Mouse (Mus musculus): ENCODE measurements around the gene Ereg. TPM values are rescaled to one million over a fixed set of nuclear protein-coding genes. Genes with fewer than 3 reads are reported as not detected.
A peak's percentile ranks its signal among the peaks of the same experiment; 100 is the strongest.

The Ereg gene
- polyA plus RNA-seq, 1 experiment from 2014 or later = not detected

DNA sequence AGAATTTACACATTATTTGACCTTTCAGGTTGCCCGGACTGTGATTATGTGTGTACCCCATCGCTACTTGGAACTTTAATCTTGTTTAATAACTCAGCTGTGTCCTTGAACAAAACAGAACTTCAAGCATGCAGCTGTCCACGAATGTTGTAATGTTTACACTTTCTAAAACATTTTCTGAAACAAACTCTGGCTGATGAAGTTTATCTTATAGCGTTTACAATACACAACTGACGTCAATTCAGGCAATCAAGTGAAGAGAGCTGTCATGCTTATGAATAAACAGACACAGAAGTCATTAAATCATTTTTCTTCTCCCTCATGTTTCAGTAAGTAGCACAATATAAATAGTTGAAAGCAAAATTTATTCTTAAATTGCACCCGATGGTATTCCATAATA lies 26.4 kb upstream of the Ereg start:
- no peak overlapping the region for H3K27ac ChIP-seq (ENCODE audit: low read depth, low read length)
- no peaks in the 10 kb centered on the region for H3K4me1 ChIP-seq (ENCODE audit: control insufficient read depth, insufficient read depth, low read length)
- 86% methylated on average over 6 of the region's 6 CpGs for WGBS
- H3K9ac ChIP-seq (ENCODE audit: low read length) = no peak overlapping the region
- no peak overlapping the region for H3K4me2 ChIP-seq (ENCODE audit: low read depth)
- no peaks in the 10 kb centered on the region for H3K36me3 ChIP-seq (ENCODE audit: control insufficient read depth, insufficient read depth, low read length)
- no peak overlapping the region for H3K4me3 ChIP-seq (ENCODE audit: low read depth, low read length)
- ATAC-seq (ENCODE audit: insufficient read depth, low FRiP score, low TSS enrichment) (no peak), DNase-seq (ENCODE audit: low spot score) (no peak)
- H3K27me3 ChIP-seq (ENCODE audit: control insufficient read depth, insufficient read depth, low read length) = no peaks in the 10 kb centered on the region
- no peaks in the 10 kb centered on the region for H3K9me3 ChIP-seq (ENCODE audit: control insufficient read depth, low read length)

DNA sequence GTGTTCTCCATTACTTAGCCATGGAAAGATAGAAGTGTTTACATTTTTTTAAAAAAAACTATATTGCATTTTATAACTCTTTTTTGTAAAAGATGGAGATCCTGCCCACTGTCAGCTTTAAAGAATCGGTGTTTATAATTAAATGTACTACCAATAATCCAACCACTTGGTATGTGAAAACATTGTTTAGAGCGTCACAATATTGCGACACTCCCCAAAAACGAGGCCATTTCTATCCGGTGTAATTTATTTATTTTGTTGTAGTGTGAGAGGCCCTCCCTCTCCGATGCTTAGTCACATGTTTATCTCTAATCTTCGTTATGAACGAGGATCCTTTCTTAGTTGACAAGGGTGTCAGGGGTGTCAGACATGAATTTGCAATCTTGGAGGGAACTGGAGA lies 26.0 kb upstream of the Ereg start:
- no peaks in the 10 kb centered on the region for H3K27me3 ChIP-seq (ENCODE audit: control insufficient read depth, insufficient read depth, low read length)
- H3K27ac ChIP-seq (ENCODE audit: low read depth, low read length) = no peak overlapping the region
- no peak for ATAC-seq (ENCODE audit: insufficient read depth, low FRiP score, low TSS enrichment)
- H3K4me3 ChIP-seq (ENCODE audit: low read depth, low read length) = no peak overlapping the region
- H3K9ac ChIP-seq (ENCODE audit: low read length) = no peak overlapping the region
- no peaks in the 10 kb centered on the region for H3K36me3 ChIP-seq (ENCODE audit: control insufficient read depth, insufficient read depth, low read length)
- DNase-seq (ENCODE audit: low spot score) = no peak
- 92% methylated on average over 8 of the region's 8 CpGs for WGBS
- H3K4me1 ChIP-seq (ENCODE audit: control insufficient read depth, insufficient read depth, low read length) = no peaks in the 10 kb centered on the region
- H3K9me3 ChIP-seq (ENCODE audit: control insufficient read depth, low read length) = no peaks in the 10 kb centered on the region
- H3K4me2 ChIP-seq (ENCODE audit: low read depth) = no peak overlapping the region

DNA sequence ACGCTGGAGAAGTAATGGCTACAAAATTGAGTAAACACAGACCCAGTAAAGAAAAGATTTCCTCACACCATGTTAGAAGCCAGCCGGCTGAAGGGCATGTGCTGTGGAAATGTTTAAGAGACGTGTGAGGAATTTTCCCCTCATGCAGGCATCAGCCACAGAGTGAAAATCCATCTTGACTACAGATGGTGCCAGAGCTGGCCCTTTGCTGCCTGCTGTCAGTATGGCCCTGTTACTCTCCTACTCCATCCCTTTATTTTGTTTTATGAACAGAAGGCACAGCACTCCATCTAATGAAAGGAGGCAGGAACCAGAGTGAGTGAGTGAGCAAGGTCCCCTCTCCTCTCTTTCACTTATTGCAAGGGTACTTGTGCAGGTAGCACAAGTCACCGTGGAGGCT lies 2.1 kb upstream of the Ereg start:
- no peaks in the 10 kb centered on the region for H3K9me3 ChIP-seq (ENCODE audit: control insufficient read depth, low read length)
- H3K36me3 ChIP-seq (ENCODE audit: control insufficient read depth, insufficient read depth, low read length) = no peaks in the 10 kb centered on the region
- 69% methylated on average over 4 of the region's 4 CpGs for WGBS
- H3K4me1 ChIP-seq (ENCODE audit: control insufficient read depth, insufficient read depth, low read length) = no peaks in the 10 kb centered on the region
- H3K9ac ChIP-seq (ENCODE audit: low read length) = no peak overlapping the region
- no peak for DNase-seq (ENCODE audit: low spot score)
- no peak overlapping the region for H3K27ac ChIP-seq (ENCODE audit: low read depth, low read length)
- no peak for ATAC-seq (ENCODE audit: insufficient read depth, low FRiP score, low TSS enrichment)
- H3K4me2 ChIP-seq (ENCODE audit: low read depth) = no peak overlapping the region
- peaks cover 2% of the 10 kb centered on the region; the same call in 1 of the 2 replicates for H3K27me3 ChIP-seq (ENCODE audit: control insufficient read depth, insufficient read depth, low read length)
- no peak overlapping the region for H3K4me3 ChIP-seq (ENCODE audit: low read depth, low read length)

DNA sequence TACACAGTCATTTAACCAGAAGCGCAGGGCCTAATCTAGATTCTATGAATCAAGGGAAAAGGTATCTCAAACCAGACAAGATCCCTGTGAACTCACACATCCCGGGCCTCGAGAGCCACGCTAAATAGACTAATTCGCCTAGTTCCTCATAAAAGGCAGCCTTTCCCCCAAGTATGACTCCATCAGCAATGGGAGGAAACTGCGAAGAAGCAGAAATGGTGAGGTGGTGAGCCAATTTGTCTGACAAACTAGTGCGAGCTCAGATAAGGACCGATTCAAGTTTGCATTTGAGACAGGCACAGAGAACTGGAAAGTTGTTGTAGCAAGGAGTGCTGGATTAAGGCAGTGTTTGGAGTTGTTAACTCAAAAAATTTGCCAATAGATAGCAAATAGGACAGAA lies 796 bp upstream of the Ereg start:
- no peaks in the 10 kb centered on the region for H3K9me3 ChIP-seq (ENCODE audit: control insufficient read depth, low read length)
- 83% methylated on average over 8 of the region's 8 CpGs for WGBS
- DNase-seq (ENCODE audit: low spot score) (no peak), ATAC-seq (ENCODE audit: insufficient read depth, low FRiP score, low TSS enrichment) (no peak)
- no peaks in the 10 kb centered on the region for H3K4me1 ChIP-seq (ENCODE audit: control insufficient read depth, insufficient read depth, low read length)
- no peak overlapping the region for H3K4me3 ChIP-seq (ENCODE audit: low read depth, low read length)
- H3K27ac ChIP-seq (ENCODE audit: low read depth, low read length) = no peak overlapping the region
- peaks cover 2% of the 10 kb centered on the region; the same call in 1 of the 2 replicates for H3K27me3 ChIP-seq (ENCODE audit: control insufficient read depth, insufficient read depth, low read length)
- H3K36me3 ChIP-seq (ENCODE audit: control insufficient read depth, insufficient read depth, low read length) = no peaks in the 10 kb centered on the region
- no peak overlapping the region for H3K4me2 ChIP-seq (ENCODE audit: low read depth)
- no peak overlapping the region for H3K9ac ChIP-seq (ENCODE audit: low read length)

DNA sequence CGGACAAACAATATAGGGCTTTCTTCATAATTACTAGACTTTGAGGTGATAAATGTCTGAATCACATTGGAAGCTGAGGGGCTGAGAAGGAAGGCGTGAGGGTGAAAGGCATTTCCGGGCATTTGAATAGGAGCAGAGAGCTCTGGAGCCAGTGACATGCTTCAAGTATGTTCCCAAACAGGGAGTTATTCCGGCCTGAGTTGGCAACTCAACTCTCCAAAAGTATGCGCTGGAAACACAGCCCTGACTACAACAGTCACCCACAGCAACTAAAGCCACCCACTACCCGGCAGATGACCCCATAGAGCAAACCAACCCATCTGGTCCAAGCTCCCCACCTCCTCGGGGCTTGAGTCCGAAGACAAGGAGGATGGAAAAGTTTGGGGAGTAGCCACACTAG lies 396 bp upstream of the Ereg start:
- H3K4me3 ChIP-seq (ENCODE audit: low read depth, low read length) = peak overlapping the region; percentile 23; the same call in 1 of the 2 replicates
- no peaks in the 10 kb centered on the region for H3K9me3 ChIP-seq (ENCODE audit: control insufficient read depth, low read length)
- H3K4me2 ChIP-seq (ENCODE audit: low read depth) = peak overlapping the region; percentile 47
- ATAC-seq (ENCODE audit: insufficient read depth, low FRiP score, low TSS enrichment) = no peak
- no peak overlapping the region for H3K9ac ChIP-seq (ENCODE audit: low read length)
- peaks cover 2% of the 10 kb centered on the region; the same call in 1 of the 2 replicates for H3K27me3 ChIP-seq (ENCODE audit: control insufficient read depth, insufficient read depth, low read length)
- WGBS = 48% methylated on average over 8 of the region's 8 CpGs
- no peaks in the 10 kb centered on the region for H3K36me3 ChIP-seq (ENCODE audit: control insufficient read depth, insufficient read depth, low read length)
- DNase-seq (ENCODE audit: low spot score) = no peak
- H3K27ac ChIP-seq (ENCODE audit: low read depth, low read length) = no peak overlapping the region
- H3K4me1 ChIP-seq (ENCODE audit: control insufficient read depth, insufficient read depth, low read length) = no peaks in the 10 kb centered on the region

DNA sequence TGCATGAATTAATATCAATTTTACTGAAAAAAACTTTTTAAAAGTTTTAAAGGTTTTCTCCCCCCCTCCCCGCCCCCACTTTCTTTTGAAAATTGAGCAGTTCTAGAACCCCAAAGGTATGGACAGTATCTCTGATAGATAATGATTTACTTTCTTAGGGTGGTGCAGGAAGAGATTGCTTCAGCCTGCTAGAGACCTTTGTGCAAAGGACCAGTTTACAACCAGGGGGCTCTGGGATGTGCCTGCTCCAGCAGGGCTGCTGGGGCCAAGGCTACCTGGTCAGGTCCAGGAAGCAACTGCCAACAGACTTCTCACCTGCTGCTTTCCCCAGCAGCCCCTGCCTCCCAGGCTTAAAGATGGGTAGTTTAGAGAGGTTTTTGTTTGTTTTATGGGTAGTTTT lies 599 bp downstream of the Ereg start:
- H3K9ac ChIP-seq (ENCODE audit: low read length) = no peak overlapping the region
- DNase-seq (ENCODE audit: low spot score) = no peak
- H3K27me3 ChIP-seq (ENCODE audit: control insufficient read depth, insufficient read depth, low read length) = peaks cover 2% of the 10 kb centered on the region; the same call in 1 of the 2 replicates
- WGBS = 50% methylated on average over 1 of the region's 1 CpGs
- peak overlapping the region; percentile 47; the same call in 1 of the 2 replicates for H3K4me2 ChIP-seq (ENCODE audit: low read depth)
- H3K4me3 ChIP-seq (ENCODE audit: low read depth, low read length) = no peak overlapping the region
- ATAC-seq (ENCODE audit: insufficient read depth, low FRiP score, low TSS enrichment) = no peak
- no peaks in the 10 kb centered on the region for H3K4me1 ChIP-seq (ENCODE audit: control insufficient read depth, insufficient read depth, low read length)
- no peaks in the 10 kb centered on the region for H3K9me3 ChIP-seq (ENCODE audit: control insufficient read depth, low read length)
- H3K27ac ChIP-seq (ENCODE audit: low read depth, low read length) = no peak overlapping the region
- no peaks in the 10 kb centered on the region for H3K36me3 ChIP-seq (ENCODE audit: control insufficient read depth, insufficient read depth, low read length)

DNA sequence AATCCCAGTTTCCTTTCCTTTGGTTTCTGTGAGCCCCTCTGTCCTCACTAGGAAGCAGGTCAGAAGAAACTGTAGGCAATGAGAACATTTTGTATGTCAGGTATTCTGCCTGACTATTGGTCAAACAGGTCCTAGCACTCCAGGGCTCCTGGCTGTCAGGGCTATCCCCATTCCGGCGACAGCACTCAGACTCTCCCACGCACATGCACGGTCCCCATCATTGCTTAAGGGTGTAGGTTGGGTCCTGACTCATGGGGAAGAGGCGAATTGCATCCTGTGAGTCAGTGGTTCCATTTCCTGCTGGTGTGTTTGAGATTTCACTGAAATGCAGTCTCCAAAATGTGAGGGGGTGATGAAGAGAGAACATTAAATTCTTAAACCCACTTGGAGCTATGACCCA lies 8.6 kb downstream of the Ereg start:
- H3K4me2 ChIP-seq (ENCODE audit: low read depth) = no peak overlapping the region
- DNase-seq (ENCODE audit: low spot score) = no peak
- no peak overlapping the region for H3K4me3 ChIP-seq (ENCODE audit: low read depth, low read length)
- H3K36me3 ChIP-seq (ENCODE audit: control insufficient read depth, insufficient read depth, low read length) = no peaks in the 10 kb centered on the region
- H3K27me3 ChIP-seq (ENCODE audit: control insufficient read depth, insufficient read depth, low read length) = no peaks in the 10 kb centered on the region
- 84% methylated on average over 5 of the region's 5 CpGs for WGBS
- no peak for ATAC-seq (ENCODE audit: insufficient read depth, low FRiP score, low TSS enrichment)
- no peak overlapping the region for H3K27ac ChIP-seq (ENCODE audit: low read depth, low read length)
- H3K4me1 ChIP-seq (ENCODE audit: control insufficient read depth, insufficient read depth, low read length) = no peaks in the 10 kb centered on the region
- H3K9me3 ChIP-seq (ENCODE audit: control insufficient read depth, low read length) = no peaks in the 10 kb centered on the region
- H3K9ac ChIP-seq (ENCODE audit: low read length) = no peak overlapping the region

DNA sequence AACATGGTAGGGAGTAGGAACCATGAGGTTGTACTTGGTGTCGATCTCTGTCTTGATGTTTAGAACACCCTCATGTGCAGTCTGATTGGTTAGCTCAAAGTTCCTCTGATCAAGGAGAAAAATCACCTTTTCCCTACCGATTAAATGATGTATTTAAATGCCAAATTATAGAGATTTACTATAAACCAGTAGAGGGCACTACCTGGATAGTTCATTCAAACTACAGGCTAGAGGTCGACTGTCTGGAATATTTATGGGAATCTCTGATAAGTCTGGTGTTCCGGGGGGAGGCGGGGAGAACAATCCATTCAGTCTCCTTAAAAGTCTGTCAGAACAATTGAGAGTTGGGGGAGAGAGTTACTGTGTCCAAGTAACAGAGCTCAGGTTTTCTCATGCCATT lies 10.9 kb downstream of the Ereg start:
- DNase-seq (ENCODE audit: low spot score) = no peak
- 79% methylated on average over 5 of the region's 5 CpGs for WGBS
- H3K4me1 ChIP-seq (ENCODE audit: control insufficient read depth, insufficient read depth, low read length) = no peaks in the 10 kb centered on the region
- H3K9ac ChIP-seq (ENCODE audit: low read length) = no peak overlapping the region
- H3K27me3 ChIP-seq (ENCODE audit: control insufficient read depth, insufficient read depth, low read length) = no peaks in the 10 kb centered on the region
- no peak overlapping the region for H3K27ac ChIP-seq (ENCODE audit: low read depth, low read length)
- H3K4me2 ChIP-seq (ENCODE audit: low read depth) = no peak overlapping the region
- H3K9me3 ChIP-seq (ENCODE audit: control insufficient read depth, low read length) = no peaks in the 10 kb centered on the region
- no peak overlapping the region for H3K4me3 ChIP-seq (ENCODE audit: low read depth, low read length)
- no peaks in the 10 kb centered on the region for H3K36me3 ChIP-seq (ENCODE audit: control insufficient read depth, insufficient read depth, low read length)
- ATAC-seq (ENCODE audit: insufficient read depth, low FRiP score, low TSS enrichment) = no peak

DNA sequence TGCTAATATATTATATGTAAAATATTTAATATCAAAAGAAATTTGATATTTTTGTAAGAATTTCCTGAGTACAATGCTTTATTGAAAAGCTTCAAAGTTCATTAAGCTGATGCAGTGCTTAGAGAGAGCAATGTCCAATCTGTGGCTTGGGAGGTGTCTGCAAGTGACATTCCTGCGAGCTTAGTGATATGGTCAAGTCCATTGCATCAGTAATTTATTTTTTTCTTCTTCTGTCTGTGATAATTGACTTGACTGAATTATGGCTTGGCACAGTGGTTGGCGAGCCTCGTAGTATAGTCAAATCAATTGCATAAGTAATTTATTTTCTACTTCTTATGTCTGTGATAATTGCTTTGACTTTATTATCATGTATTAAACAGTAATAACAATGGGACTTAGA lies 15.9 kb downstream of the Ereg start:
- Histone ChIP-seq H3K27ac (ENCODE audit: low read depth, low read length) (no peak overlapping the region), H3K4me1 (ENCODE audit: control insufficient read depth, insufficient read depth, low read length) (no peaks in the 10 kb centered on the region), H3K27me3 (ENCODE audit: control insufficient read depth, insufficient read depth, low read length) (no peaks in the 10 kb centered on the region), H3K4me2 (ENCODE audit: low read depth) (no peak overlapping the region), H3K9ac (ENCODE audit: low read length) (no peak overlapping the region), H3K4me3 (ENCODE audit: low read depth, low read length) (no peak overlapping the region), H3K9me3 (ENCODE audit: control insufficient read depth, low read length) (no peaks in the 10 kb centered on the region), H3K36me3 (ENCODE audit: control insufficient read depth, insufficient read depth, low read length) (no peaks in the 10 kb centered on the region)
- ATAC-seq (ENCODE audit: insufficient read depth, low FRiP score, low TSS enrichment) = no peak
- WGBS = 71% methylated on average over 3 of the region's 3 CpGs
- DNase-seq (ENCODE audit: low spot score) = no peak

Measured in neural tube, embryonic 11.5 days (tissue).